13 mouse cellular contexts compared by ENCODE assay signal in genomic region chr16:23144326-23144725, GRCm38 (mm10). TPM values are rescaled to one million over a fixed set of nuclear protein-coding genes. Genes with fewer than 3 reads are reported as not detected.
A peak's percentile ranks its signal among the peaks of the same experiment; 100 is the strongest.
DNase-seq lines count a peak whose midpoint lies in the region; ATAC-seq and TF ChIP-seq lines count a peak whose summit lies in the region.
"Had no signal": no experiment of that assay in that cellular context is flagged by ENCODE, and none has a peak within 500 bp of the region (broad histone marks: within the 10 kb centered on the region; RNA-seq: fewer than 3 reads in every experiment).

No protein-coding gene starts in this region.

- DNase-seq in liver, adult 2 months (ENCODE audit: extremely low read depth, low read depth, low spot score), result peak; percentile 92
- DNase-seq in adipocyte (ENCODE audit: low spot score), result peak; percentile 98
- DNase-seq in liver, postnatal 0 days, result peak; percentile 60
- peak; percentile 56 for DNase-seq in thymus, postnatal 14 days
- DNase-seq in yolk sac, embryonic 10.5 days (ENCODE audit: low spot score), result no peak
- DNase-seq in layer of hippocampus, adult 11-12 months (ENCODE audit: low spot score), result no peak
- DNase-seq in frontal cortex, postnatal 14 days (ENCODE audit: low spot score in 2 of 2), result no peak
- DNase-seq: cerebellum, adult 8-10 months; gastrocnemius, postnatal 25 days had no signal

- no peak overlapping the region for H3K4me2 ChIP-seq in liver, embryonic 12.5 days
- no peak overlapping the region for H3K4me2 ChIP-seq in liver, postnatal 0 days (ENCODE audit: low read depth, low read length)
- H3K4me2 ChIP-seq: hindbrain, embryonic 12.5 days; kidney, embryonic 15.5 days had no signal

- peak; percentile 64; the same call in 1 of the 2 replicates for TF ChIP-seq EP300 in liver, postnatal 0 days (IDR thresholded peaks at IDR 0.05; ENCODE audit: low read depth)

- no peaks in the 10 kb centered on the region for H3K36me3 ChIP-seq in liver, adult 2 months (ENCODE audit: control insufficient read depth, insufficient read depth, low read length)
- no peaks in the 10 kb centered on the region for H3K36me3 ChIP-seq in liver, embryonic 12.5 days
- no peaks in the 10 kb centered on the region for H3K36me3 ChIP-seq in liver, postnatal 0 days (replicated peaks; ENCODE audit: insufficient read depth, low read length)
- H3K36me3 ChIP-seq: hindbrain, embryonic 12.5 days; kidney, embryonic 15.5 days had no signal

- no peak for TF ChIP-seq POLR2A in liver, adult 2 months (IDR thresholded peaks at IDR 0.05; ENCODE audit: extremely low read depth, insufficient read depth, low read length)

- peak overlapping the region; percentile 30 for H3K27ac ChIP-seq in liver, adult 2 months (replicated peaks; ENCODE audit: insufficient read depth, low read depth, low read length)
- no peak overlapping the region for H3K27ac ChIP-seq in liver, embryonic 12.5 days
- peak overlapping the region; percentile 75 for H3K27ac ChIP-seq in liver, postnatal 0 days (ENCODE audit: low read depth)
- H3K27ac ChIP-seq: hindbrain, embryonic 12.5 days; kidney, embryonic 15.5 days had no signal

- no peak overlapping the region for H3K4me3 ChIP-seq in liver, adult 2 months (ENCODE audit: insufficient read depth, low read depth, low read length)
- no peak overlapping the region for H3K4me3 ChIP-seq in liver, embryonic 12.5 days
- H3K4me3 ChIP-seq in liver, postnatal 0 days (ENCODE audit: low read depth, low read length), result no peak overlapping the region
- H3K4me3 ChIP-seq: hindbrain, embryonic 12.5 days; kidney, embryonic 15.5 days had no signal

- no peak overlapping the region for H3K9ac ChIP-seq in liver, adult 2 months (ENCODE audit: low read depth, low read length)
- H3K9ac ChIP-seq in liver, embryonic 12.5 days, result no peak overlapping the region
- no peak overlapping the region for H3K9ac ChIP-seq in liver, postnatal 0 days (replicated peaks)
- H3K9ac ChIP-seq: hindbrain, embryonic 12.5 days; kidney, embryonic 15.5 days had no signal

- ATAC-seq in liver, embryonic 12.5 days, result no peak
- peak; percentile 95 for ATAC-seq in liver, postnatal 0 days

- no peaks in the 10 kb centered on the region for H3K9me3 ChIP-seq in liver, embryonic 12.5 days (replicated peaks)
- no peaks in the 10 kb centered on the region for H3K9me3 ChIP-seq in liver, postnatal 0 days (ENCODE audit: low read length)
- H3K9me3 ChIP-seq: hindbrain, embryonic 12.5 days; kidney, embryonic 15.5 days had no signal

- no peaks in the 10 kb centered on the region for H3K27me3 ChIP-seq in liver, adult 2 months (ENCODE audit: control insufficient read depth, insufficient read depth, low read length)
- H3K27me3 ChIP-seq in liver, embryonic 12.5 days (replicated peaks), result no peaks in the 10 kb centered on the region
- H3K27me3 ChIP-seq in liver, postnatal 0 days (ENCODE audit: insufficient read depth, low read length), result no peaks in the 10 kb centered on the region
- H3K27me3 ChIP-seq: hindbrain, embryonic 12.5 days; kidney, embryonic 15.5 days had no signal

- WGBS in liver, adult 2 months, result 29% methylated on average over 7 of the region's 7 CpGs
- WGBS in liver, embryonic 12.5 days (ENCODE audit: insufficient replicate concordance), result 44% methylated on average over 7 of the region's 7 CpGs
- WGBS in liver, postnatal 0 days (ENCODE audit: insufficient replicate concordance), result 27% methylated on average over 7 of the region's 7 CpGs

- peaks cover 15% of the 10 kb centered on the region for H3K4me1 ChIP-seq in liver, adult 2 months (ENCODE audit: control insufficient read depth, insufficient read depth, low read length)
- no peaks in the 10 kb centered on the region for H3K4me1 ChIP-seq in liver, embryonic 12.5 days
- H3K4me1 ChIP-seq in liver, postnatal 0 days (ENCODE audit: insufficient read depth), result peaks cover 11% of the 10 kb centered on the region
- H3K4me1 ChIP-seq: hindbrain, embryonic 12.5 days; kidney, embryonic 15.5 days had no signal

- no peaks in the 10 kb centered on the region for H3K79me2 ChIP-seq in liver, adult 2 months (ENCODE audit: control insufficient read depth, insufficient read depth, low read length)

- no peak for TF ChIP-seq CTCF in liver, adult 2 months (IDR thresholded peaks at IDR 0.05; ENCODE audit: low read depth, low read length)
- no peak for TF ChIP-seq CTCF in liver, postnatal 0 days (IDR thresholded peaks at IDR 0.05; ENCODE audit: low read depth)

RNA-seq across cellular contexts. Expression of gene Adipoq, which starts 2.0 kb away (rescaled TPM):
- total RNA-seq in liver, adult 2 months (2014; rRNA removed), result 0.87 and 1.2 TPM in 2 replicates
- polyA plus RNA-seq in liver, adult 2 months (2012; rRNA removed), result 0.09 TPM in 1 of 2 replicates, not detected in the other
- polyA plus RNA-seq in liver, embryonic 12.5 days (2016; fragmentation: Nextera tagmentation; extraction: Ambion mirVana), result not detected in 2 replicates
- polyA plus RNA-seq in liver, postnatal 0 days (2015; fragmentation: Nextera tagmentation; extraction: Ambion mirVana), result not detected in 2 replicates
- total RNA-seq: left cerebral cortex, postnatal 36 days had no signal
- polyA plus RNA-seq: hindbrain, embryonic 12.5 days; kidney, embryonic 15.5 days had no signal

RNA-seq across cellular contexts. Expression of gene Rfc4, which starts 16.8 kb away (rescaled TPM):
- total RNA-seq in liver, adult 2 months (2014; rRNA removed), result 5.2 and 5.3 TPM in 2 replicates
- 0.32 TPM in 1 of 2 replicates, not detected in the other for polyA plus RNA-seq in liver, adult 2 months (2012; rRNA removed)
- polyA plus RNA-seq in liver, embryonic 12.5 days (2016; fragmentation: Nextera tagmentation; extraction: Ambion mirVana), result 184 and 199 TPM in 2 replicates
- polyA plus RNA-seq in liver, postnatal 0 days (2015; fragmentation: Nextera tagmentation; extraction: Ambion mirVana), result 54.3 and 59.4 TPM in 2 replicates

RNA-seq across cellular contexts. Expression of gene Eif4a2, which starts 37.1 kb away (rescaled TPM):
- 325 and 412 TPM in 2 replicates for total RNA-seq in liver, adult 2 months (2014; rRNA removed)
- polyA plus RNA-seq in liver, adult 2 months (2012; rRNA removed), result 64.4 and 75.9 TPM in 2 replicates
- 99.9 and 102 TPM in 2 replicates for polyA plus RNA-seq in liver, embryonic 12.5 days (2016; fragmentation: Nextera tagmentation; extraction: Ambion mirVana)
- 49.1 and 52.5 TPM in 2 replicates for polyA plus RNA-seq in liver, postnatal 0 days (2015; fragmentation: Nextera tagmentation; extraction: Ambion mirVana)

Comparison
In these comparisons a context has a peak if more than half of its experiments do, and no peak if none do; other contexts are left out.
1. RNA of gene Rfc4, which starts 16.8 kb away (polyA plus RNA-seq): 184 to 199 TPM in liver, embryonic 12.5 days and 54.3 to 59.4 TPM in liver, postnatal 0 days; 0.32 TPM in liver, adult 2 months; every median in the first group is over 10 times any median in the second.
2. DNase-seq: peak in liver, adult 2 months (single experiment), adipocyte (single experiment), liver, postnatal 0 days (single experiment) and thymus, postnatal 14 days (single experiment); none in yolk sac, embryonic 10.5 days (single experiment), layer of hippocampus, adult 11-12 months (single experiment) and frontal cortex, postnatal 14 days (0 of 2).